Mouse (Mus musculus): ENCODE measurements around the gene Trub2. TPM values are rescaled to one million over a fixed set of nuclear protein-coding genes. Genes with fewer than 3 reads are reported as not detected.
A peak's percentile ranks its signal among the peaks of the same experiment; 100 is the strongest.

Gene Trub2
- total RNA-seq (2021): 10 to 100 TPM; 37.2 to 37.4 TPM

- intact Hi-C loops (cut with DNase I): no loop called here
- peak; percentile 87 to 89 for DNase-seq
Measured at GRCm38 (mm10) chr2:29787937-29788681, at the start of gene Trub2. Gene Trub2 (minus strand): TSS chr2:29788502.

DNA sequence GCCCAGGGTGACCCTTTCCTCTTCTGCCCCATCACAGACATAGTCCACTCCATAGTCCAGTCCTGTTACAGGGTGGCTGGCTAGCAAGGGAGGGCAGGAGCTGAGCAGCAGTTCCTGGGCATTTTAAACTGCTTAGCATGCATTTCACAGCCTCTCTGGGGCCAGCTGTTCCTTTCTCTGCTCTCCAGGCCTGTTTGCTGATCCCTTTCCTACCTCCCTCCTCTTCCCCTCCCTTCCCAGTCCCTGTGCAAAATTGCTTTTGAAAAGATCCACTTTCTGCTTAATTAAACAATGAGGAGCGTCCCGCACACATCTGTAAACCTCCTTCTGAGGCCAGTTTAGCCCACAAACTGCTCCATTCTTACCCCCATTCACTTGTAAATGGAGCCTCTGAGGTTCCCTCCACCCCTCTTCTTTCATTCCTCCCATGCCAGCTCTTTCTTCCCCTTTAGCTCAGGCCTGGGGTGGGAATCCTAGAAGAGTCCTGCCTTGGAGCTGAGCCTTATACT lies 47.1 kb upstream of the Trub2 start:
- intact Hi-C loops (cut with DNase I): no loop called here
- no peak for DNase-seq

DNA sequence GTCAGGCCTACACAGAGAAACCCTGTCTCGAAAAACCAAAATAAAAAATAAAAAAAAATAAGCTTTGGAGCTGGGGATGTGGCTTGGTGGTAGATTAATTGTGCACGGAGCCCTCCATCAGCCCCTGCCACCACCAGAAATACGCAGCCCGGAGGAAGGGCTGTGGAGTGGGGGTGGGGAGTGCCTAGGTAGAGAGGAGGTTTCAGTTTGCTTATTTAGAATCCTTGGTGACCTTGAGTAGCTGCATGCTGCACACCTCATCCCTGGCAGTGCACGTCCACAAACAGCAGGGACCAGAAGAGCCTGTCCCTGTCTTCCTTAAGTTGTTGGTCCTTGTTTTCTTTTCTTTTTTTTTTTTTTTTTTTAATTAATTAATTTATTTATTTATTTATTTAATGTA lies 45.5 kb upstream of the Trub2 start:
- intact Hi-C loops (cut with DNase I): no loop called here

DNA sequence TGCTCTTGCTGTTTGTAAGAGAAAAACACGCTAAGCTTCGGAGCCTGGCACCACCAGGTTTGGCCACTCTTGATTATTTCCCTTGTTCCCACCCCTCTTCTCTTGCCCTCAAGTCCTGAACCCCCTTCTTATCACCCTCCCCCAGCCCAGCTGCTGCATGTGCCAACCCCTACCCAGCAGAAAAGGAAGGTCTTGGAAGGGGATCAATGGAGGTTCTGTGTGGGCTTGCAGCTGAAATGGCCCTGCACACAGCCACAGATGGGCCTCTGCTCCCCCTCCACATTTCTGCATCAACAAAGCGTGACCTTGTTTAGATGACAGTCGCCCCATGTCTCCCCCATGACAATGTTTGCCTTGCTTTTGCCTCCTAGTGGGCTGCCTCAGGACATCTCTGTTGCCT lies 42.8 kb upstream of the Trub2 start:
- intact Hi-C loops (cut with DNase I): no loop called here
- DNase-seq: no peak

More for the DNA sequence above, 45.5 kb upstream of the Trub2 start:
- no peak for DNase-seq

DNA sequence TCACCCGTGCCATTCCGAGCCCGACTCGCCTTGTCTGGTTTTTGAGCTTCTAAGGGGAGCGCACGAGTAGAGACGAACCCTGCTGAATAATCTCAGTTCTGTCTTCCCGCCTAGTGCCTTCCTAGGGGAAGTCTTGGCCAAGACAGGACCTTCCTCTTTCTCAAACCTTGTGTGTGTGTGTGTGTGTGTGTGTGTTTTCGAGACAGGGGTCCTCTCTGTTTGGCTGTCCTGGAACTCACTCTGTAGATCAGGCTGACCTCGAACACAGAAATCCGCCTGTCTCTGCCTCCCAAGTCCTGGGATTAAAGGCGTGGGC lies 39.4 kb upstream of the Trub2 start:
- DNase-seq: no peak
- intact Hi-C loops (cut with DNase I): no loop called here

- DNase-seq: peak; percentile 97
- intact Hi-C loops (cut with DNase I): no loop called here
Measured at GRCm38 (mm10) chr2:29826926-29827708, 38.8 kb upstream of the Trub2 start.

DNA sequence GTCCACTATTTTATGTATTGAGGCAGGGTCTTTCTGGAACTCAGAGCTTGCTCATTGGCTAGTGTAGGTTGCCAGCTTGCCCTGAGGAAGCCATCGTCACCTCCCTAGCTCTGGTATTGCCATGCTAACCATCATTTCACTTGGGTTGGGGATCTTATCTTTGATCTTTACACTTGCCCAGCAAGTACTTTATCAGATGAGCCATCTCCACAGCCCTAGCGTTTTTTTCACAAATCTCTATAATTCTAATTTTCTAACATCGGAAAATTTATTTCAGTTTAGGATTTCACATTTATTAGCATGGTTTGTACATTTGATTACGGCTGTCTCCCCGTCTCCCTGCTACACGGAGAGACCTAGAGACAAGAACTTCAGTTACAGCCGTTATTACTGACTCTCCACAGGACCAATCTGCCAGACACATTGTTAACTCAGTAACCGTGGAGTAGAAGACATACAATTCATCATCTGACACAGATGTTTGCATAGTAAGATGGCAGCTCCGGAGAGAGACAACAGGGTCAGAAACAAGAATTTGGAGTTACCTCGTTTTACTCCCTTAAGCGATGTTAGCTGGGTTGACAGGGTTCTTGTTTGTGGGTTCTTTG lies 38.1 kb upstream of the Trub2 start:
- no peak for DNase-seq
- intact Hi-C loops (cut with DNase I): no loop called here

GRCm38 (mm10) chr2:29820025-29820817 lies 31.9 kb upstream of the Trub2 start, which contains the start of gene Urm1:
Gene Urm1 (plus strand): TSS chr2:29820075.
- intact Hi-C loops (cut with DNase I): no loop called here
- peak; percentile 73 to 81 for DNase-seq

GRCm38 (mm10) chr2:29819363-29819762 lies 31.1 kb upstream of the Trub2 start:
- no peak for DNase-seq
- intact Hi-C loops (cut with DNase I): loop anchor here (5.0 kb wide), 1 partner anchor 158 kb away; no protein-coding TSS in a partner anchor

DNA sequence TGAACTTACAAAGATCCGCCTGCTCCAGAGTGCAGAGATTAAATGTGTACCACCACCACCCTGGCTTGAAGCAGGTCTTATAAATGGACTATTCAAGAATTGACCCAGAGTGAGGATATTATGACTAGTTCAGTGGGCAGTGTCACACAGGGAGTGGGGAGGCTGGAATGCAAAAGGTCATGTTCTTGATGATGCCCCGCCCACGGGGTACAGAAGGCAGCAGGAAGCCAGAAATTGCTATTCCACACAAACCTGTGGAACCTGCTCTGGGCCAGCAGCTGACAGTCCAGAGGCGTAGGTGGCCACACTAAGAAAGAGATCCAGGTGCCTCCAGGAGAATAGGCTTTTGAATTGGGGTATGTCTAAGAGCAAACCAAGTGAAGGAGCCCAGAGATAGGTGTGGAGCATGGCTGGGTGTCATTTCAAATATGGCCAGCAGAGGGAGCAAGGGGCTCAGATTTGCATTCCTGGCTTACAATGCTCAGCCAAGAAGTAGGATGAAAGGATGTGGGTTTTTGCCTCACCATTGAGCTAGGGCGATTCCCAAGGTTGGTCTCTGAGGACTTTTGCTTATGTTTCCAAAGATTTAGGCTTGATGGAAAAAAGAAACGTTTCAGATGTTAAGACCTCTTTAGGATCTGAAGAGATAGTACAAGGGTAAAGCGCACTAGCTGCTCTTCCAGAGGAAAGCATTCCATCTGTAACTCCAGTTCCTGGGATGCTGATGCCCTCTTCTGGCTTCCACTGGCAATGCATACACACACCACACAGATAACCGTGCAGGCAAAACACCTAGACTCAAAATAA lies 29.3 kb upstream of the Trub2 start:
- intact Hi-C loops (cut with DNase I): loop anchor here (1.0 to 5.0 kb wide), 3 partner anchors 42 to 160 kb away; no protein-coding TSS in a partner anchor
- peak; percentile 90 to 91 for DNase-seq

DNA sequence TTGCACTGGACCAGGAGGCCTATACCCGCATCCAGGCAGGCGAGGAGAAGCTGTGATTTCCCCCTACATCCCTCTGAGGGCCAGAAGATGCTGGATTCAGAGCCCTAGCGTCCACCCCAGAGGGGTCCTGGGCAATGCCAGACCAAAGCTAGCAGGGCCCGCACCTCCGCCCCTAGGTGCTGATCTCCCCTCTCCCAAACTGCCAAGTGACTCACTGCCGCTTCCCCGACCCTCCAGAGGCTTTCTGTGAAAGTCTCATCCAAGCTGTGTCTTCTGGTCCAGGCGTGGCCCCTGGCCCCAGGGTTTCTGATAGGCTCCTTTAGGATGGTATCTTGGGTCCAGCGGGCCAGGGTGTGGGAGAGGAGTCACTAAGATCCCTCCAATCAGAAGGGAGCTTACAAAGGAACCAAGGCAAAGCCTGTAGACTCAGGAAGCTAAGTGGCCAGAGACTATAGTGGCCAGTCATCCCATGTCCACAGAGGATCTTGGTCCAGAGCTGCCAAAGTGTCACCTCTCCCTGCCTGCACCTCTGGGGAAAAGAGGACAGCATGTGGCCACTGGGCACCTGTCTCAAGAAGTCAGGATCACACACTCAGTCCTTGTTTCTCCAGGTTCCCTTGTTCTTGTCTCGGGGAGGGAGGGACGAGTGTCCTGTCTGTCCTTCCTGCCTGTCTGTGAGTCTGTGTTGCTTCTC lies 27.5 kb upstream of the Trub2 start:
- intact Hi-C loops (cut with DNase I): loop anchor here (2.0 to 5.0 kb wide), 2 partner anchors 51 to 161 kb away; no protein-coding TSS in a partner anchor
- no peak for DNase-seq

GRCm38 (mm10) chr2:29803400-29803831 lies 15.1 kb upstream of the Trub2 start:
- DNase-seq: peak; percentile 35 to 42
- intact Hi-C loops (cut with DNase I): no loop called here

DNA sequence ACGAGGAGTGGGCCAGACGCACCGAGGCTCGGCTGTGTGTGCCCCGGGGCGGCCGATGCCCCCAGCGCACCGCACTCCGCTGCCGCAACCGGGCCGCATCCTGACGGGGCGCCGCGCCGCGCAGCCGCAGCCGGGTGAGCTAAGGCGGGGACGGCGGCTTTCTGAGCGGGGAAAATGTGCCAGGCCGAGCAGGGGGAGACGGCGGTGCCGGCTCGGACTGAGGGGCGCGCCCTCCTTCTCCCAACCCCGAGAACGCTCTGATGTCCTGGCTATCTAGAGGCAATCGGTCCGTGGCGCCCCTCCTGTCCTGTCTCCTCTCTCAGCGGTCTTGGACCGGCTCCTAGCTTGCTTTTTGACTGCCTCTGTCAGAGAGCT lies 14.5 kb upstream of the Trub2 start:
- intact Hi-C loops (cut with DNase I): no loop called here
- no peak for DNase-seq

- intact Hi-C loops (cut with DNase I): no loop called here
- DNase-seq: peak; percentile 98
Measured at GRCm38 (mm10) chr2:29802075-29802826, 13.9 kb upstream of the Trub2 start, which contains the start of gene Slc27a4. Gene Slc27a4 (plus strand): TSS chr2:29802634.

GRCm38 (mm10) chr2:29792772-29793487 lies 4.6 kb upstream of the Trub2 start:
- DNase-seq: no peak
- intact Hi-C loops (cut with DNase I): no loop called here

DNA sequence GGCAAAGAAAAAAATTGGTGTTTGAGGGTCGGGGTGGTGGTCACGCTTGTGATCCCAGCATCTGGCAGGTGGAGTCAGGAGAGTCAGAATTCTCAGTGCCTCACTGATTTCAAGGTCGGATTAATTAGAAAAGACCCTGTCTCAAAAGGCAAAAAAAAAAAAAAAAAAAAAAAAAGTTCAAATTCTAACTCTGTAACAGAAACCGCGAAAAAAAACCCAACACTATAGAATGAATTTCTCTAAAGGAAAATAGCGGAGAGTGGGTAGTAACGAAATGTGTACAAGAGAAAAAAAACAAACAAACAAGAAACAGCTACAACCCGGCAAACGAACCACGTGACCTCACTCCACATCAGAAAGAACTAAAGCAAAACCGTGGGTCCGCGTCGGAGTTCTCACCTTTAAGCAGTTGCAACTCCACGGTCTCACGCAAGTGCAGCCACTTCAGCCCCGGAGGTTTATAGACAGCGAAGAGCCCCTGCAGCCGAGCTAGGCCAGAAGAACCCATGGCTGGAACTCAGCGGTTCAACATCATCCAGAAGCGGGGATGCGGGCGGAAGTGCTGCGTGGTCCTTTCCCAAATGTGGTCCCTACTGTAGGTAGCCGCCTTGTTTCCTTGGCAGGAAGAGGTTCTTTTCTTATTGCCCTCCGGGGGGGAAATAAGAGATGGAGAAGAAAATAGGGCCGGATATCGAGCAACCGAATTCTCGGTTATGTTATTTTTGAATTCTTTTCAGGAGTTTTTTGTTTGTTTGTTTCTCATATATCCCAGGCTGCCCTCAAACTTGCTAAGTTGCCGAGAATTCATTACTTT lies 991 bp downstream of the Trub2 start, which contains the start of gene Coq4:
TSS of gene Coq4 (plus strand) at position 390 of the 814 bp plus-strand sequence.
- intact Hi-C loops (cut with DNase I): no loop called here
- peak; percentile 95 for DNase-seq

- intact Hi-C loops (cut with DNase I): no loop called here
- DNase-seq: no peak
Measured at GRCm38 (mm10) chr2:29784290-29784689, 4.0 kb downstream of the Trub2 start.
